Mouse (Mus musculus) forebrain, embryonic 12.5 days (tissue): Measurements from ENCODE around the gene Hdhd3. TPM values are rescaled to one million over a fixed set of nuclear protein-coding genes. Genes with fewer than 3 reads are reported as not detected.

ENCODE experiments used
- ATAC-seq: fragments of 200-750 bp; cut with Nextera tagmentation; 2 replicates; pipeline ENCODE4 v1.8.0; 2017; ENCODE audit warnings: moderate TSS enrichment; ENCODE audit not compliant: low FRiP score
- H3K27ac ChIP-seq: fragments of 300-500 bp; sonication (generic); 2 replicates; pipeline ENCODE4 v1.5.1; 2016; ENCODE audit warnings: mild to moderate bottlenecking
- H3K27me3 ChIP-seq: fragments of 300-500 bp; sonication (generic); 2 replicates; pipeline ENCODE4 v1.6.1; 2016; ENCODE audit warnings: mild to moderate bottlenecking
- H3K36me3 ChIP-seq: fragments of 300-500 bp; sonication (generic); replicated peaks from 2 replicates; pipeline ENCODE4 v1.6.1; 2016; ENCODE audit warnings: mild to moderate bottlenecking
- H3K4me1 ChIP-seq: fragments of 300-500 bp; sonication (generic); 2 replicates; pipeline ENCODE4 v1.6.1; 2016
- H3K4me2 ChIP-seq: fragments of 300-500 bp; sonication (generic); 2 replicates; pipeline ENCODE4 v1.6.1; 2016; ENCODE audit warnings: mild to moderate bottlenecking, moderate library complexity
- H3K4me3 ChIP-seq: fragments of 300-500 bp; sonication (generic); replicated peaks from 2 replicates; pipeline ENCODE4 v1.5.1; 2016; ENCODE audit warnings: mild to moderate bottlenecking
- H3K9ac ChIP-seq: fragments of 300-500 bp; sonication (generic); 2 replicates; pipeline ENCODE4 v1.6.1; 2016; ENCODE audit warnings: mild to moderate bottlenecking
- H3K9me3 ChIP-seq: fragments of 300-500 bp; sonication (generic); 2 replicates; pipeline ENCODE4 v1.6.1; 2016
- WGBS: fragments of 180-500 bp; shearing (Covaris S2); methylation state at CpG from one replicate; pipeline ENCODE4 v1.1.7; 2016; 5-methylcytosine and 5-hydroxymethylcytosine counted together
- polyA plus RNA-seq: library from polyadenylated mRNA; unstranded; fragments of >200 nt; fragmentation: Nextera tagmentation; extraction: Ambion mirVana; gene quantifications from 2 replicates; pipeline ENCODE4 v1.2.1, GENCODE M21; 2016

Hdhd3 gene
- polyA plus RNA-seq = 7.7 and 9.5 TPM in 2 replicates

DNA sequence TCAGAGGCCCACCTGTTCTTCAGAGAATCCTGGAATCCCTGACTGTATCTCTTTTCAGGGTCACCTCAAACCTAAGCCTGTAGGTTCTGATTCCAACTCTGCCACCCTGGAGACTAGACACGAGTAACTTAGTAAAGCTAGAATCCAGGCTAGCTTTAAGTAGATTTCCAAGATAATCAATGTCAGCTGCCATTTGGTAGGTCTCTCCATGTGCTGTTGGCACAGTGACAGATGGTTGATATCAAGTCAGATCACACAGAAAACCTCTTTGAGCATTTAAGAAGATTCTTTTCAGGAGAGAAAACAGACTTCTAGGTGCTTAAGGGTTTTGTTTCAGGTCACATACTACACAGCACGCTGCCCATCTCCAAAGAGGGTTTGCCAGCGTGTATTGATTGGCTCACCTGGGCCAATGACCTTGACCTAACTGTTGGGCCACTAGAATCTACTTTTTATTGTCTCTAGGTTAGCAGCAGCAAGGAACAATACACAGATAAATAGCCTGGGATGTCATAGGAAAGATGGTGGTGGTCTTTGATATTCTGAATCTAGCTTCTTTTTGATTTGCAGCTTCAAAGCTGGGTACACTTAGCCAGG is at the start of gene Hdhd3:
TSS of gene Hdhd3 (minus strand) at position 94 of the 597 bp plus-strand sequence.
- peaks cover 24% of the 10 kb centered on the region for H3K36me3 ChIP-seq
- H3K9me3 ChIP-seq = no peaks in the 10 kb centered on the region
- ATAC-seq = no peak
- H3K9ac ChIP-seq = peak within 1 kb of the TSS; percentile 71
- H3K27me3 ChIP-seq = no peaks in the 10 kb centered on the region
- peaks cover 8% of the 10 kb centered on the region for H3K4me1 ChIP-seq
- no peak within 1 kb of the TSS for H3K27ac ChIP-seq
- 82% methylated on average over 3 of the region's 3 CpGs for whole genome bisulfite sequencing
- H3K4me3 ChIP-seq = peak within 1 kb of the TSS; percentile 74
- H3K4me2 ChIP-seq = peak within 1 kb of the TSS; percentile 72

DNA sequence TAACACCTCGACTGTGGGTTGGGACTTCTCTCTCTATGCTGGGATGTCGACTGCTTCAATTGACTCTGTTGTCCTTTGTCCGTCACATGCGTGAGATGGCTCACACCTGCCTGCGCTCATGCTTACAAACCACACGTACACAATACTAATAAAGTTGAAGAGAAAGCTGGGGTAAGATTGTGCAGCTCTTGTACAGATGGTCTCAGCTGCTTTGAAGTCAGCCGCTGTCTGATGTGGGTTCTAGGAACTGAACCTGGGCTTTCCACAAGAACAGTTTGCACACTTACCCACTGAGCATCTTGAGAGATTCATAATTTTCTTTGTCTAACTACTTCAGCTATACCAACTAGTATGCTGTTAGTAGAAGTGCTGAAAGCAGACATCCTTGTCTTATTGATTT is 48.7 kb upstream of the Hdhd3 start:
- Histone ChIP-seq H3K36me3 (no peaks in the 10 kb centered on the region), H3K9ac (no peak overlapping the region), H3K27me3 (no peaks in the 10 kb centered on the region), H3K4me3 (no peak overlapping the region), H3K4me2 (no peak overlapping the region), H3K9me3 (no peaks in the 10 kb centered on the region), H3K4me1 (no peaks in the 10 kb centered on the region), H3K27ac (no peak overlapping the region)
- no peak for ATAC-seq
- 87% methylated on average over 7 of the region's 7 CpGs for WGBS

DNA sequence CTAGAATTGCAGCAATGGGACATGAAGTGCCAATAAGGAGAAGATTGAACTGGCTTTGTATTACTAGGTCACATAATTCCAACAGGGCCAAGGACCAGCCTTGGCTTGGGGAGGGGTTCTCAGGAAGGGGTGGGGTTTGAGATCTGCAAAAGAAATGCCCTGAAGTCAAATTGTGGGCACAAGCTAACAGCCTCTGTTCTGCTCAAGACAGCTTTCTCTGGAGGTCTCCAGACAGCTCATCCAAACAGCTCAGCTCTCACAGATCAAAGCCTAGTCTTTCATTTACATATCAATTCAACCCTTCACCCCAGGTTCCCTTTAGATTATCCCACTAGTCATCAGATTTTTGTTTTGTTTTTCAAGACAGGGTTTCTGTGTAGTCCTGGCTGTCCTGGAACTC is 41.5 kb upstream of the Hdhd3 start:
- Histone ChIP-seq H3K36me3 (no peaks in the 10 kb centered on the region), H3K9ac (no peak overlapping the region), H3K27me3 (no peaks in the 10 kb centered on the region), H3K4me2 (no peak overlapping the region), H3K4me3 (no peak overlapping the region), H3K4me1 (no peaks in the 10 kb centered on the region), H3K9me3 (no peaks in the 10 kb centered on the region), H3K27ac (no peak overlapping the region)
- ATAC-seq = no peak

DNA sequence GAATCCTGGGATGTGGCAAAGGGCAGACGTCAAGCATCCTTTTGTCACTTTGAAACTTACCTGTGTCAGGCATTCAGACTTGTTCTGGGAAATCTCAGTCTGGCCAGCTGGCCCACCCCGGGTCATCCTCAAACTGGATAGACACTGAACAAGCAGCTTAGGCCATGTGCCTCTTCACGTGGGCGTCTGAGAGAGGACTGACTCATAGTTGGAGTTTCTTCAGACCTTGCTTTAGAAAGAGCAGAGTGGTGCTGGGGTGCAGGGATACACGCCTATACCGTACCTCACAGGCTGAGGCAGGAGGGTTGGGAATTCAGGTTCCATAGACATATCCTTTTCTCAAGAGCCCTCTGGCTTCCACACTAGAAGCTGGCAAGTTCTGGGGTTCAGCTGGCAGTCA is 40.5 kb upstream of the Hdhd3 start:
- ATAC-seq = no peak
- no peaks in the 10 kb centered on the region for H3K4me1 ChIP-seq
- H3K27me3 ChIP-seq = no peaks in the 10 kb centered on the region
- H3K4me2 ChIP-seq = no peak overlapping the region
- no peak overlapping the region for H3K27ac ChIP-seq
- no peaks in the 10 kb centered on the region for H3K36me3 ChIP-seq
- H3K9me3 ChIP-seq = no peaks in the 10 kb centered on the region
- WGBS = 87% methylated on average over 6 of the region's 6 CpGs
- H3K9ac ChIP-seq = no peak overlapping the region
- H3K4me3 ChIP-seq = no peak overlapping the region

DNA sequence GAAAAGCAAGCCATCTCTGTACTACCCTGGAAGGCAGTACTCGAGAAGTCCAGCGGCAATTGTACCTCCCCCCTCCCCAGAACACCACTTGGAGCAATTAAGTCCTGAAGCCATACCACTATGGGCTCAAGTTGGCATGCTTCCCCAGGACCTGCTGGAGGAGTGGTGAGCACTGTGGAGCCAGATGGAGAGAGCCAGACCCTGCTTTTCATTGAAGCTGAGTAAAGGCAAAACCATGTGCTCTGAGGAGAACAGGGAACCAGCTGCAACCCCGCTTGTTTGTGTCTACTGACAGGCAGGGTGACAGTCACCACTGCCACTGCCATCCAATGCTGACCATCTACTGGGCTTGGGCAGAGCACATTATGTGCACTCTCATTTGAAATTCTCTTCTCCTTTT is 38.5 kb upstream of the Hdhd3 start:
- 78% methylated on average over 3 of the region's 3 CpGs for WGBS
- no peak for ATAC-seq

DNA sequence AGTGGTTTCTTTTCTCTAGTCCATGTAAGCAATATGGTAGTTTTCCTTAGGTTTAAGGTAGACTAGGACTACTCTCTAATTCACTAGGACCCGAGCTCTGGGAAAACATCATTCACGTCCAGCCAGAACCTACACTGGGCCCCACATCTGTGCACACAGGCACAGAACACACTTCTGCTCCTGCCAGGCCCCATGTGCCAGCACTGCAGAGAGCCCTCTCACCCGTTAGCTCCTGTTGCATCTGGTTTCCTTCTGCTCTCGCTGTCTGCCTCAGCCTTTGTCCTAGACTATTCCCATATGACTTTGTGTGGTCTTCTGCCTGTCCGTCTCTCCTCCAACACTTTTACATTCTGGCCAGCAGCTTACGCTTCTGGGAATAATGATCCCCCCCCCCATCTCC is 30.5 kb upstream of the Hdhd3 start:
- H3K4me3 ChIP-seq = no peak overlapping the region
- H3K27ac ChIP-seq = no peak overlapping the region
- no peak for ATAC-seq
- H3K9me3 ChIP-seq = no peaks in the 10 kb centered on the region
- no peaks in the 10 kb centered on the region for H3K36me3 ChIP-seq
- no peak overlapping the region for H3K4me2 ChIP-seq
- no peaks in the 10 kb centered on the region for H3K27me3 ChIP-seq
- H3K4me1 ChIP-seq = no peaks in the 10 kb centered on the region; the same call in 1 of the 2 replicates
- H3K9ac ChIP-seq = no peak overlapping the region
- 87% methylated on average over 6 of the region's 6 CpGs for WGBS

More for the DNA sequence above, 38.5 kb upstream of the Hdhd3 start:
- H3K27me3 ChIP-seq = no peaks in the 10 kb centered on the region
- no peak overlapping the region for H3K9ac ChIP-seq
- H3K4me3 ChIP-seq = no peak overlapping the region
- H3K36me3 ChIP-seq = no peaks in the 10 kb centered on the region
- no peak overlapping the region for H3K27ac ChIP-seq
- no peak overlapping the region for H3K4me2 ChIP-seq
- no peaks in the 10 kb centered on the region for H3K4me1 ChIP-seq
- no peaks in the 10 kb centered on the region for H3K9me3 ChIP-seq

DNA sequence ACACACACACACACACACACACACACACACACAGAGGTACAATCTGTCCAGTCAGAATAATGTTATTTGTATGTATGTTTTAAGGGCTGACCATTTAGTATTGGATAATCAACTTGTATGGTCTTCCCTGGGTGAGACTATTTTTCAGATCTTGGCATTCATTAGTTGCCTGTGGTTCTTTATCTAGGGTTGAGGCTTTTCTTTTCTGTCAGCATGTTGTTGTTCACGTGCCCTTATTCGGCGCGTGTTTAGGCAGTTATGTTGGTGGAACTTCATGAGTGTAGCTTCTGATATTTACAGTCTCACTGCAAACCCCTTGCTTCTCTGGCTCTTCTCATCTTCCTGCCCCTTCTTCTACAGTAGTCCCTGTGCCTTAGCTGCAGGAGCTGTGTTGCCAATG is 24.4 kb upstream of the Hdhd3 start:
- 85% methylated on average over 4 of the region's 4 CpGs for WGBS
- Histone ChIP-seq H3K4me3 (no peak overlapping the region), H3K9ac (no peak overlapping the region), H3K27ac (no peak overlapping the region), H3K36me3 (peaks cover 9% of the 10 kb centered on the region), H3K9me3 (no peaks in the 10 kb centered on the region), H3K4me2 (no peak overlapping the region), H3K4me1 (peaks cover 11% of the 10 kb centered on the region), H3K27me3 (no peaks in the 10 kb centered on the region)
- no peak for ATAC-seq

DNA sequence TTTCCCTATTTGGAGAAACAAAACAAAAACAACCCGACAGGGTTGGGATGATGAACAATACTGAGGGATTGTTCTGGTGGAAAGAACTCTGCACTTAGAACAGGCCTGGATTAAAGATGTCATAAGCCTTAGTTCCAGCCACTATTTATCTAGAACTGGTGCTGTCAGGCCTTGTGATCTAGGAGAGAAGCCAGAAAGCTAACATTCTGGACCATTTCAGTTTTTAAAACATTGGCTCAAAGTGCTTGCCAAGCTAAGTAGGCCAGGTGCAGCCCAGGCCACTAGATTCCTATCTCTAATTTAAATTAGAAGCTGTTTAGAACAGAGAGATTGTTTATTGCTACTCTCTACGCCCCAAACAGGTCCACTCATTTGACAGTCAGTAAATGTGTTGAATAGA is 23.0 kb upstream of the Hdhd3 start:
- H3K36me3 ChIP-seq = peaks cover 14% of the 10 kb centered on the region
- no peak overlapping the region for H3K27ac ChIP-seq
- no peaks in the 10 kb centered on the region for H3K27me3 ChIP-seq
- 59% methylated on average over 2 of the region's 2 CpGs for WGBS
- H3K4me1 ChIP-seq = peaks cover 11% of the 10 kb centered on the region
- no peak overlapping the region for H3K9ac ChIP-seq
- H3K4me3 ChIP-seq = no peak overlapping the region
- no peaks in the 10 kb centered on the region for H3K9me3 ChIP-seq
- ATAC-seq = no peak
- H3K4me2 ChIP-seq = no peak overlapping the region

DNA sequence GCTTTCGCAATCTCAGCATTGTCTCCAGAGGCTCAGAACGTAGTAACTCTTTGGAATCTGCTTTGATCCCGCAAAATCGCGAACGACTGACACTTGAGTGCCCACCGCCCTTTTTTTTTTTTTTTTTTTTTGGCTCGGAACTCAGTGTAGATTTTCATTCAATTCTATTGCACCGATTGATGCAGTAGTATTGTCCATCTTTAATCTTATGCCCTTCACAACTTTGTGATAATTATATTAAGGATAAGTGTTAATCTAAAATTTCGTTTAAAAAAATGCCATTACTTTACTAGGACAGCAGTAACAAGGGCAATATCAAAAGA is 22.2 kb upstream of the Hdhd3 start:
- ATAC-seq = no peak
- H3K4me1 ChIP-seq = peaks cover 13% of the 10 kb centered on the region

DNA sequence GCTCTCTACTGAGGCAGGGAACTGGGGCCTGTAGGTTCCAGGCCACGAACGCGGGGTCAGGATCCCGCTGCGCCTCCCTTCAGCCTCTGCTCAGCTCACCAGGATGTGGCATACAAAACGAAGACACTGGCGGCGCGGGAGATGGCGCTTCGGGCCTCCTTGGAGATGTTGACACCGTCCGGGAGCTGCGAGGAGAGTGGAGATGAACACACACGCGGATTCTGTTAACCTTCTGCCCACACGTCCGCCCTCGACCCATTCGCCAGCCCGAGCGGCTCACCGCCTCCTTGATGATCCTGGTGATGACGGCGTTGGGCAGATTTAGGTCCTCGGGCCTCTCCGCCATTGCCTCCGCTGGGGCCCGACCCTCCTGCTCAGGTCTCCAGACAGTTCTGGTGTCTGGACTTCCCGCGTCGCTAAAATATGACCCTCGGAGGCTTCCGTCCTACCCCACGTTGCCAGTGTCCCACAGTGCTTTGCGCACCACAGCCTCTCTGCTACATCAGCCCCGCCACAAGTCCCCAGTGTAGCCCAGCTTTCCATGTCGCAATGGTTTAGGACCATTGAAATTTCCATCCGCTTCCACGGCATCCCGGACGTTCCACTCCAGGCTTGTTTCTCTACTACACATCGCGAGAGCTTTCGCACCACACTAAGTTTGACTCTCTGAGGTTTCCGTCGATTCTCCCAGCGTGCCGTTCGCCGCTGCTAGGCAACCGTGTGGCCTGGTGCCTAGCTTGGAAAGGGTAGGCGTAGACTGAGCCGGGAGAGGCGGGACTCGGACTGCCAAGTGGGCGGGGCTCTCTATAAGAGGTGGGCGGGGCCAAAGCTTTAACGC is 21.6 kb upstream of the Hdhd3 start, which contains the start of the genes Pole3 and 4933430I17Rik:
TSS of gene Pole3 (minus strand) at position 418 of the 838 bp plus-strand sequence.
TSS of gene 4933430I17Rik (plus strand) at position 719 of the 838 bp plus-strand sequence.
- under 1% methylated on average over 59 of the region's 59 CpGs for WGBS
- Histone ChIP-seq H3K36me3 (peaks cover 14% of the 10 kb centered on the region), H3K4me3 (peak within 1 kb of the TSS; percentile 81), H3K27me3 (no peaks in the 10 kb centered on the region), H3K27ac (peak within 1 kb of the TSS; percentile 93), H3K9ac (peak within 1 kb of the TSS; percentile 77), H3K4me1 (peaks cover 18% of the 10 kb centered on the region), H3K4me2 (peak within 1 kb of the TSS; percentile 88), H3K9me3 (no peaks in the 10 kb centered on the region)
- peak; percentile 98 for ATAC-seq

More for the DNA sequence above, 22.2 kb upstream of the Hdhd3 start:
- H3K4me3 ChIP-seq = peak overlapping the region; percentile 81
- WGBS = 2% methylated on average over 10 of the region's 10 CpGs
- peak overlapping the region; percentile 88 for H3K4me2 ChIP-seq
- no peaks in the 10 kb centered on the region for H3K9me3 ChIP-seq
- no peak overlapping the region for H3K9ac ChIP-seq
- H3K36me3 ChIP-seq = peaks cover 14% of the 10 kb centered on the region
- H3K27me3 ChIP-seq = no peaks in the 10 kb centered on the region
- H3K27ac ChIP-seq = no peak overlapping the region

DNA sequence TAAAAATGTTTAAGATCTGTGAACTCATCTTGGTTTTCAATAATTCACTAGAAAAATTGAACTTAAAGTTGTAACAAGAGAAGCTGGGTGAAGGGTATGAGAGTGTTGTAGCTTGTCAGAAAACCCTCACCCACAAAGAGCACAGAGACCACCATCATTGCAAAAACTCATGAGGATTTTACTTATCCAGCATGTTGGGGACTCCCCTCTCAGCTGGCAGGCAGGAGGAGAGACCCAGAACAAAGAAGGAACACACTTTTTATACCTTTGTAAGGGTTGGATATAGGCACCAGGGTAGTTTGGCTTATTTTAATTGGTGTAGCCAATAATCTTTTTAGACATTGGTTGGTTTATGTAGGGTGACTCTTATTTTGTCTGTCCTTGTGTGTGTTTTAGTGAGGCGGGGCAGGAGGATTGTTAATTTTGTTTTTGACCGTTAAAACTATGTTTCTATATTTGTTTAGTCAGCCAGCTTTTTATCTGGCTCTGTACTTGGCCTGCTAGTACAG is 17.7 kb upstream of the Hdhd3 start:
- H3K27ac ChIP-seq = no peak overlapping the region
- WGBS = 91% methylated on average over 2 of the region's 2 CpGs
- peaks cover 37% of the 10 kb centered on the region for H3K4me1 ChIP-seq
- no peak overlapping the region for H3K4me2 ChIP-seq
- no peaks in the 10 kb centered on the region for H3K9me3 ChIP-seq
- no peak overlapping the region for H3K9ac ChIP-seq
- no peak for ATAC-seq
- no peaks in the 10 kb centered on the region for H3K27me3 ChIP-seq
- H3K36me3 ChIP-seq = peaks cover 14% of the 10 kb centered on the region
- no peak overlapping the region for H3K4me3 ChIP-seq

DNA sequence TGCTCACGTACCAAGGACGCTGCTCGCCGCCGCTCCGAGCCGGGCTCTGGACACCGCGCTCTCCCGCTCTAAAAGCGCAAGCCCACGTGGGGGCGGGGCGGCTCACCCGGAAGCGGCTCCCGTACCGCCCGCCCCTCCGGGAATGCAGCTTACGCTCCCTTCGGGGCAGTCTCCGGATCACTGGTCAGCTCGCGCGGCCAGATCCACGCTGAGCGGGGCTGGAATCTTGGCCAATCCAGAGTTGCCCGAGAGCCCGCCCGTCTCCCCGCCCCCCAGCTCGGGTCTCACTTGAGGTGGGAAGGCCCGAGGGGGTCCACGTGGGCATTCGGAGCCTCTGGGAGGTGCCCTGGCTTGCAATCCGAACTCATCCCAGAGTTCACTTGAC is 16.6 kb upstream of the Hdhd3 start, which contains the start of gene Alad:
TSS of gene Alad (minus strand) at position 70 of the 385 bp plus-strand sequence.
- peak; percentile 93 for ATAC-seq

More for the DNA sequence above, 16.6 kb upstream of the Hdhd3 start, which contains the start of gene Alad:
- Histone ChIP-seq H3K27ac (peak within 1 kb of the TSS; percentile 79), H3K4me3 (peak within 1 kb of the TSS; percentile 76), H3K4me1 (peaks cover 38% of the 10 kb centered on the region), H3K4me2 (peak within 1 kb of the TSS; percentile 75), H3K36me3 (peaks cover 14% of the 10 kb centered on the region), H3K27me3 (no peaks in the 10 kb centered on the region), H3K9me3 (no peaks in the 10 kb centered on the region), H3K9ac (peak within 1 kb of the TSS; percentile 75)
- 1% methylated on average over 37 of the region's 37 CpGs for WGBS
